Mouse (Mus musculus): Measurements from ENCODE around the gene Cd207.
"Not testable (repeated sequence)": the region's sequence is repeated elsewhere in the genome, so short reads cannot be mapped to it uniquely, and the experiment has no call there.

The Cd207 gene

GRCm38 (mm10) chr6:83697932-83698331 lies 20.3 kb upstream of the Cd207 start:
- DNase-seq (ENCODE audit: low spot score in 2 of 2): no peak

DNA sequence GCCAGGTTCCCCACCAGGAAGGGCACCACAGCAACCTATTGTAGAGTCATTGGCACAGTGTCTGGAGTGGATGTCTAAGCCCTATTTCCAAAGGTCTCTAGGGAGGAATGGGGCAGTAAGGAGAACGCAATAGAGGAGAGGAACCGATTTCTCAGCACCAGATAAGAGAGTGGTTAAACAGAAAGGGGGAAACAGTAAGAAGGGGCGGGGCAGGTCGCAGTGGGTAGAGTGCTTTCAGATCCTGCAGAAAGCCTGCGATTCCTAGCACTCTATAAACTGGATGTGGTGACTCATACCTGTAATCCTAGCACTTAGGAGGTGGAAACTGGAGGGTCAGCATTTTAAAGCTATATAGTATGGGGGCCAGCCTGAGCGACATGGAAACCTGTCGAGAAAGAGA lies 19.0 kb upstream of the Cd207 start:
- DNase-seq (ENCODE audit: low spot score in 2 of 2): no peak

DNA sequence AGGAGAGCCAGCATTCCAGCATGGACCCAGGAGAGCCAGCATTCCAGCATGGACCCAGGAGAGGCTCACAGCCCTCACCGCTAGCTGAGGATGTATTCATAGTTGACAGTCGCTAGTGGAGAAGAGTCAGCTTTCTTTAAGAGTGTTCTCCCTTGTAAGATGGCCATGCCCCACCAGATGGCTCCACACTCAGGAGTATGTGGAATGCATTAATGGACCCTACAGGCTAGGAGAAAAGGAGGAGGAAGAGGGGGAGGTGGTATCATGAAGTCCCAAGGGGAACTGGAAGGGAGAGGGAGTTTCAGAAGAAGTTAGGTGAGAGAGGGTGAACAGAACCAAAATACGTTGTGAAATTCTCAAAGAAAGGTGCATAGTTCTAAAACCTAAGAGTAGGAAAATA lies 18.1 kb upstream of the Cd207 start:
- no peak for DNase-seq (ENCODE audit: low spot score in 2 of 2)

DNA sequence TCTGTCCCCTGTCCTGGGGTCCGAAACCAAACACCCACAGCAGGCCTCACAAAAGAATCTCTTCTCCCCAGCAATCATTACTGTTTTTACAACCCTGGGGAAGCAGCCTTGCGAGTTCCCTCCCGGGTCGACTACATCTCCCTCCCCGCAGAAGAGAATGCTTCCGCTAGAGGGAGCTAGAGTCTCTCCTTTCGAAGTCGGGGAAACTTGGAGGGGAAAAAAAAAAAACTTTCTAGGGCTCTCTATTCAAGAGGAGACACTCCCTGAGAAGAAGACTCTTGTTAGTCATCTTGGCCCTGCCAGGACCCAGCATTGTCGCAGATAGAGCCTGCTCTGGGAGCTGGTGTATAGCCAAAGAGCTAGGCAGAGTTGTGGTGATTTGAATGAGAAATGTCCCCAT lies 16.2 kb upstream of the Cd207 start:
- DNase-seq (ENCODE audit: low spot score in 2 of 2): peak in 1 of 2 experiments; percentile 39

- no peak for DNase-seq (ENCODE audit: low spot score in 2 of 2)
Measured at GRCm38 (mm10) chr6:83692962-83693361, 15.3 kb upstream of the Cd207 start.

- DNase-seq (ENCODE audit: low spot score in 2 of 2): no peak
Measured at GRCm38 (mm10) chr6:83690936-83691335, 13.3 kb upstream of the Cd207 start.

DNA sequence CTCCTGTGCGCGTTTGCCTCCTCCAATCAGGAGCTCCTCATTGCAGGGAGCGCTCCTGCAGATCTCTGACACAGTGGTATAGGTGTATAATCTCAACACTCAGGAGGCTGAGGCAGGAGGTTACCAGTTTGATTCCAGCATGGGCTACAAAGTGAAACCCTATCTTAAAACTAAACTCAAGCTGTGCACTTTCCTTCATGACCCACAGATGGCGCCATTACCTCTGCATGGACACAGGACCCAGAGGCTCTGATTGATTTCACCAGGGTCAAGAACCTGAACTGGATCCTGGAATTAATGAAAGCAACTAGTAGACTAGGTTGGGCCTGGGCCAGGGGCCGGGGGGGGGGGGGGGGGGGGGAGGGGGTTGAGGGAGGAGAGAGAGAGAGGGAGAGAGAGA lies 12.6 kb upstream of the Cd207 start:
- DNase-seq (ENCODE audit: low spot score in 2 of 2): no peak

GRCm38 (mm10) chr6:83689374-83689773 lies 11.7 kb upstream of the Cd207 start:
- DNase-seq (ENCODE audit: low spot score in 2 of 2): no peak

- DNase-seq (ENCODE audit: low spot score in 2 of 2): peak; percentile 75 to 89
Measured at GRCm38 (mm10) chr6:83673395-83673794, 4.3 kb downstream of the Cd207 start.

DNA sequence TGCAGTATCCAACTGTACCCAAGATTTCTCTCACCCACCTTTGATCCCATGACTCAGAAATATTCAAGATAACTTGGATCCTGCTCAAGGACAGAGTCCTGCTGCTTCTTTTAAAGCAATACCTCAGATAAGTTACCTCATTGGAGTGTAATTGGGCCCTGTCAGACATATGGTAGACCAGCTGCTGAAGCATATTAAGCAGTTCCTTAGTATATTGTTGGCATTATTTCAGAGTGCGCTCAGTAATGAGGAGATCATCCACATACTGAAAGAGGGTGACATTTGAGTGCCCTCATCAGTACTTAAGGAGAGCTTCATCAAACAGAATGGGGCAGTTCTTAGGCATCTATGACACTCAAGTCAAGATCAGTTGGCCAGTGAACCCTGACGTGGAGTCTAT lies 12.6 kb downstream of the Cd207 start:
- no peak for DNase-seq (ENCODE audit: low spot score in 2 of 2)

DNA sequence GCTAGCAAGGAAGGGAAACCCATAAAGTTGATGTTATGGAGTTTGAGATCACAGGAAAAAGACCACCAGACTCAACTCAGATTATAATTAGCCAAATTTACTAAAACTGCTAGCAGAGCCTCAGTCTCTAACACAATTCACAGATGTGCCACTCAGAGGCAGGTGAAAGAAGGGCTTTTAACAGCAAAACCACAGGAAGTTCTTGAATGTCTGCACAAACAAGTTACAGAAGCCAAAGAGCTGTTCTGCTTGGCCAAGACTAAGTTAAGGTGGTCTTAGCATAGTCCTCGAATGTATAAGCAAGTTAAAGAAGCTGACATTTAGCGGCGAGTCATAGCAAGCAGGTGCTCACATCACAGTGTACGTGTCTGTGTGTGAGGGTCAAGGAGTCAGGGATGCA lies 16.8 kb downstream of the Cd207 start:
- DNase-seq (ENCODE audit: low spot score in 2 of 2): no peak

GRCm38 (mm10) chr6:83656087-83656486 lies 21.6 kb downstream of the Cd207 start, which contains the start of gene Clec4f:
TSS of gene Clec4f (minus strand) at chr6:83656187.
- DNase-seq (ENCODE audit: low spot score in 2 of 2): no peak

GRCm38 (mm10) chr6:83646715-83647114 lies 30.9 kb downstream of the Cd207 start:
- DNase-seq (ENCODE audit: low spot score in 2 of 2): no peak

GRCm38 (mm10) chr6:83635329-83635728 lies 42.3 kb downstream of the Cd207 start:
- no peak for DNase-seq (ENCODE audit: low spot score in 2 of 2)

DNA sequence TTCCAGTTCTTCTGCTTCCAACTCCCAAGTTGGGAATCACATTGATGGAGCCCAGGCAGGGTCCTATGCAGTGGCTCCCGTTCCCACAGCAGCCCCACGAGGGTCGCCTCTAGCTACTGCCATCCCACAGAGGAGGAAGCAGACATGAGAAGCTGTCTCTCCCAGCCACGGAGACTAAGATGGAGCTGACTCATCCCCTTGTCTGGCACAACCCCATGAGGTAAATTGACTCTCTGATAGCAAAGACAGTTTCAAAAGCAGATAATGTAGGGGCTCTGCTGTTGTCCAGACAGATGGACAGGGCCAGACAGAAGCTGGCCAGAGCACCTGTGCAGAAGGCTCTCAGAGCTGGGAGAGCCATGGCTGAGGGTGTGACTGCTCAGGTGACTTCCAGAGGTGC lies 43.0 kb downstream of the Cd207 start:
- DNase-seq (ENCODE audit: low spot score in 2 of 2): not testable (repeated sequence)

DNA sequence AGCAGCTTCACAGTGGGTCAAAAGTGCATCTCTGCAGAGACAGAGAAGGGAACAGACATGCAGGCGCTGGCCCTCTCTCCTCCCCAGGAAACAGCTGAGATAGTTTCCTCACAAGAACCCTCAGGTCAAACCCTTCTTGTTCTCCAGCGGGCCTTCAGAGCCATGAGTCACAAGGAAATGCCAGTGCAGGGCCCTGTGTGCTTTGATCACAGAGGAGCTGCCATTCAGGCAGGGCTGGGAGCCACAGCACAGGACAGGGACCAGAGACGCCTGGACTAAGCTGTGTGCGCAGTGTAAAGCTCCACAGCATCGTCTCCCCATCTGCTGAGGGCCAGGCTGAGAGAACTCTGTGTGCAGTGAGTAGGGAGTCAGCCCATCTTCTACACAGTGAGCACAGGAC lies 43.6 kb downstream of the Cd207 start:
- DNase-seq (ENCODE audit: low spot score in 2 of 2): not testable (repeated sequence)

DNA sequence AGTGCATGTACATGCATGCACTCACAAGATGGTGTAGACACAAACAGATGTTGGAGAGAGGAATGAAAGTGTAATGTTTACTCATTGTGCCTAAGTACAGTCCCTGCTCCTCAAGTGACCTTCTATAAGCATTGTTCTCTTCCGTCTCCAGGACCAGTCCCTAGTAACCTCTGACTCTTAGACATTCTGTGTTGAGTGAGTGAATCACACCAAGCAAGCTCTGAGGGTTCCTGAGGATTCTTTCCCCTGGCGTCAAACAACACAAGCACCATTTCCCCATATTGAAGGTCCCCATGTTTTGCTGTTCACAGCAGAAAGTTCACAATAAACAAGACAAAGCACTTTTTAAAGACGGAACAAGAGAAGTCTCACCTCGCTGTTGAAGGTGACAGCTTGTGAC lies 45.8 kb downstream of the Cd207 start:
- no peak for DNase-seq (ENCODE audit: low spot score in 2 of 2)

GRCm38 (mm10) chr6:83626781-83627180 lies 50.9 kb downstream of the Cd207 start:
- peak in 1 of 2 experiments; percentile 15 for DNase-seq (ENCODE audit: low spot score in 2 of 2)

All from right cerebral cortex, postnatal 10 days (tissue).